Mouse (Mus musculus) lung, postnatal 25 days (tissue): Measurements from ENCODE around the gene Plekhg6.

ENCODE experiments used
- DNase-seq: peaks from one replicate; pipeline ENCODE4 v3.0.0; 2022; ENCODE audit warnings: low spot score

The Plekhg6 gene

GRCm38 (mm10) chr6:125353221-125353620 is 27.4 kb downstream of the Plekhg6 start:
- DNase-seq, result no peak

GRCm38 (mm10) chr6:125352811-125353210 is 27.8 kb downstream of the Plekhg6 start:
- no peak for DNase-seq

GRCm38 (mm10) chr6:125352046-125352384 is 28.6 kb downstream of the Plekhg6 start:
- no peak for DNase-seq

GRCm38 (mm10) chr6:125351368-125352045 is 29.1 kb downstream of the Plekhg6 start:
- no peak for DNase-seq

- DNase-seq, result no peak
These were observed 29.6 kb downstream of the Plekhg6 start for GRCm38 (mm10) chr6:125350995-125351324.

GRCm38 (mm10) chr6:125350231-125350994 is 30.2 kb downstream of the Plekhg6 start:
- no peak for DNase-seq

GRCm38 (mm10) chr6:125349575-125350230 is 30.9 kb downstream of the Plekhg6 start:
- peak; percentile 79 for DNase-seq

GRCm38 (mm10) chr6:125348721-125349574 is 31.6 kb downstream of the Plekhg6 start, which contains the start of gene Tnfrsf1a:
Tnfrsf1a (plus strand) TSS chr6:125349362.
- DNase-seq, result no peak

GRCm38 (mm10) chr6:125346029-125346428 is 34.6 kb downstream of the Plekhg6 start:
- DNase-seq, result no peak

- no peak for DNase-seq
These were observed 35.0 kb downstream of the Plekhg6 start for GRCm38 (mm10) chr6:125345625-125346024.

GRCm38 (mm10) chr6:125344866-125345265 is 35.7 kb downstream of the Plekhg6 start:
- DNase-seq, result no peak

- peak; percentile 75 for DNase-seq
These were observed 36.5 kb downstream of the Plekhg6 start for GRCm38 (mm10) chr6:125344084-125344483.

- DNase-seq, result no peak
These were observed 38.4 kb downstream of the Plekhg6 start for GRCm38 (mm10) chr6:125342198-125342597.

- DNase-seq, result peak; percentile 58
These were observed 40.3 kb downstream of the Plekhg6 start for GRCm38 (mm10) chr6:125340244-125340643.

- no peak for DNase-seq
These were observed 41.6 kb downstream of the Plekhg6 start for GRCm38 (mm10) chr6:125338791-125339660.

- no peak for DNase-seq
These were observed 46.2 kb downstream of the Plekhg6 start for GRCm38 (mm10) chr6:125334356-125334755.

GRCm38 (mm10) chr6:125333112-125333899 is 47.3 kb downstream of the Plekhg6 start:
- no peak for DNase-seq

GRCm38 (mm10) chr6:125330626-125331326 is 49.8 kb downstream of the Plekhg6 start:
- peak; percentile 95 for DNase-seq

GRCm38 (mm10) chr6:125328243-125328642 is 52.4 kb downstream of the Plekhg6 start:
- DNase-seq, result peak; percentile 75

GRCm38 (mm10) chr6:125325337-125325736 is 55.3 kb downstream of the Plekhg6 start:
- DNase-seq, result no peak
